Mouse (Mus musculus) megakaryocyte, embryonic 14.5 days (primary cell): ENCODE data around the gene Aldh16a1. TPM values are rescaled to one million over a fixed set of nuclear protein-coding genes. Genes with fewer than 3 reads are reported as not detected.
"Not testable (repeated sequence)": the region's sequence is repeated elsewhere in the genome, so short reads cannot be mapped to it uniquely, and the experiment has no call there.

ENCODE experiments used
- H3K27me3 ChIP-seq: replicated peaks from 2 replicates; pipeline ENCODE3; 2012; ENCODE audit warnings: inconsistent platforms
- H3K36me3 ChIP-seq: replicated peaks from 2 replicates; pipeline ENCODE3; 2012; ENCODE audit warnings: low read length, inconsistent platforms, mixed read lengths
- H3K4me1 ChIP-seq: 2 replicates; pipeline ENCODE4 v1.6.1; 2012; ENCODE audit warnings: inconsistent platforms
- H3K4me3 ChIP-seq: replicated peaks from 2 replicates; pipeline ENCODE3; 2012; ENCODE audit warnings: moderate library complexity, mild to moderate bottlenecking, inconsistent platforms
- H3K9me3 ChIP-seq: 2 replicates; pipeline ENCODE4 v1.6.1; 2012; ENCODE audit warnings: inconsistent platforms
- FLI1 ChIP-seq: IDR thresholded peaks from 2 replicates; pipeline ENCODE4 v1.6.1; 2012; ENCODE audit warnings: low read length, inconsistent platforms, mixed read lengths
- GATA1 ChIP-seq: IDR thresholded peaks from 3 replicates; pipeline ENCODE4 v1.6.1; 2012; ENCODE audit warnings: mixed read lengths, low read length, inconsistent platforms, borderline replicate concordance
- polyA plus RNA-seq: library from polyadenylated mRNA; stranded (reverse); fragments of >175 nt; gene quantifications from 2 replicates; pipeline ENCODE4 v1.2.3, GENCODE M21; 2012; ENCODE audit warnings: low replicate concordance; ENCODE audit not compliant: insufficient read depth

Gene Aldh16a1
- polyA plus RNA-seq, 1 experiment = 76.4 TPM

DNA sequence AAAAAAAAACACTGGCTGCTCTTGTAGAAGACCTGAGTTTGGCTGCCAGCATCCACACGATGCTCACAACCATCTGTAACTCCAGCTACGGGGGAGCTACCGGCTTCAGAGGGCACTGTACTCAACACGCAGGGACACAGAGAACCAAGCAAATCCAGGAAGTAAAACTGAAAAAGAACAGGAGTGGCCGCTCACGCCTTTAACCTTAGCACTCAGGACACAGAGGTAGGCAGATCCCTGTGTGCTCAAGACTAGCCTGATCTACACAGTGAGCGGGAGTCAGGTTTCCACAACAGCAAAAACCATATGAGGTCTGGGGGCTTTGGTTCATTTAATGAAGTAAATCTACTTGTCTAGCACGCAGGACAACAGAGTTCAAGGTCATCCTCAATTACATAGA is 48.9 kb downstream of the Aldh16a1 start:
- H3K4me3 ChIP-seq = no peak overlapping the region
- H3K36me3 ChIP-seq = no peaks in the 10 kb centered on the region
- peaks cover 4% of the 10 kb centered on the region; the same call in 1 of the 2 replicates for H3K9me3 ChIP-seq
- peaks cover 31% of the 10 kb centered on the region for H3K4me1 ChIP-seq
- TF ChIP-seq FLI1 (no peak), GATA1 (no peak)
- peaks cover 65% of the 10 kb centered on the region for H3K27me3 ChIP-seq

DNA sequence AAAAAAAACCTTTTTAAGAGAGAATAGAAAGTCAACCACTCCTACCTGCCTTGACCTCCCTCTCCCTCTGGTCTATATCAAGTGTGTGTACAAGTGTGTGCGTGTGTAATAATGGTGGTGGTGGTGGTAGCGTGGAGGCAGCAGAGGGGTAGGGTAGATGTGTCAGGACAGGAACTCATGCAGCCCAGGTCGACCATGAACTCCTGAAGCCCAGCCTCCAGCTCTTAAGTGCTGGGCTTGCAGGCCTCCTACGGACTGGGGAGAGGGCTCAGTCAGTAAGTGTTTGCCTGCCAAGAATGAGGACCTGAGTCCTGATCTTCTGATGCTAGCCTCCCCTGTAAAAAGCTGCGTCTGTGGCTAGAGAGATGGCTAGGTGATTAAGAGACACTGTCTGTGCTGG is 49.4 kb downstream of the Aldh16a1 start:
- Histone ChIP-seq H3K9me3 (peaks cover 4% of the 10 kb centered on the region; the same call in 1 of the 2 replicates), H3K4me3 (no peak overlapping the region), H3K27me3 (peaks cover 70% of the 10 kb centered on the region), H3K36me3 (no peaks in the 10 kb centered on the region), H3K4me1 (peaks cover 26% of the 10 kb centered on the region)
- TF ChIP-seq GATA1 = no peak
- no peak for TF ChIP-seq FLI1

DNA sequence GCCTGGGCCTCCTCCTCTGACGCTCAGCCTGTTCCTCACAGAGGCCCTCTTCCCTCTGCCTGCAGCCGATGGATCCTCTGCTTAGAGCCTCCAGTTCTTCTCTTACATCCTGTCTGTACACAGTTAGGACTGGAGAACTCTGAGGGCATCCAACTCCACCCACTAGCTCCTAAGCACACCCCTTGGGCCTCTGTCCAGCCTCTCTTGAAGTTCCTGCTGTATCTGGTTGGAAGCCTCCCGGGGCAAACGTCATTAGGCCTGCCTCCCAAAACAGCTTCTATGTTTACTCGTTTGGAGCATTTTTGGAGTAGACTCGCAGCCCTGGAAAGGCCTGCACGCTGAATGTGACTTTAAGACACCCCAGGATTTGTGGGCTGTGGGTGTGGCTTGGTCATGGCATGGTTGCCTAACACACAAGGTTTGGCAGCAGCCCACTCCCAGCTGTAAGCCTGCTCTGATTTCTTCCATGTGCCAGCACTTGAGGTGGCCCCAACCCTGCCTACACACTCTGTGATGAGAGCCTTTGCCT is 50.7 kb downstream of the Aldh16a1 start, which contains the start of gene Fcgrt:
Fcgrt (minus strand) TSS at position 200 of the 529 bp plus-strand sequence.
- TF ChIP-seq FLI1 = no peak
- TF ChIP-seq GATA1 = no peak
- Histone ChIP-seq H3K36me3 (no peaks in the 10 kb centered on the region), H3K4me3 (peak within 1 kb of the TSS; percentile 79), H3K27me3 (peaks cover 65% of the 10 kb centered on the region), H3K4me1 (peaks cover 29% of the 10 kb centered on the region), H3K9me3 (peaks cover 4% of the 10 kb centered on the region; the same call in 1 of the 2 replicates)

DNA sequence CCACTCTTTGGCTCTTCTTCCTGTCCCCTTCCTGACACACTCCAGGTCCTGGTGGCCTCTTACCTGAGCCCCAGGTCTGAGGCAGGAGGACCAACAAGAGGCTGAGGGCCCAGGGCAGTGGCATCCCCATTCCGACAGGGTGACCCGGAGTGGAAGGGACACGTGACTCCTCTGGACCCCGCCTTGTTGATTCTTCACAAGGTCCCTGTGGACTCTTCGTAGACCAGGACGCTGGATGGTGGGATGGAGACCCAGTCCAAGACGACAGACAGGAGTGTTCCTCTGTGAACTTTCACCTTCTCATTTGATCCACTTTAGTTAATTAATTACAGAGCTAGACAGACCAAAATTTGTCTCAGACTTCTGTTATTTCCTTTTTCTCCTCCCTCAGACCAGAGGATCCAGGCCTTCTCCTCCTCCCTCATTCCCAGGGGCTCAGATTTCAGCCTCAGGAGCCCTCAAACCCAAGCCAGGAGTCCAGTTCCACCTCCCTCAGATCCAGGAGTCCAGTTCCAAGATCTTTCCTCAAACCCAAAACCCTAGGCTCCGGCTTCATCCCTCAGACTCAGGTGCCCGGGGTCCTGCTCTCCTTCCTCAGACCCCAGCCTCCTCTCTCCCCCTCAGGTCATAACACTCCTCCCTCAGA is 51.3 kb downstream of the Aldh16a1 start:
- Histone ChIP-seq H3K4me3 (peak overlapping the region; percentile 79), H3K27me3 (peaks cover 62% of the 10 kb centered on the region), H3K36me3 (no peaks in the 10 kb centered on the region), H3K9me3 (peaks cover 4% of the 10 kb centered on the region; the same call in 1 of the 2 replicates), H3K4me1 (peaks cover 35% of the 10 kb centered on the region)
- TF ChIP-seq GATA1 (no peak), FLI1 (no peak)

DNA sequence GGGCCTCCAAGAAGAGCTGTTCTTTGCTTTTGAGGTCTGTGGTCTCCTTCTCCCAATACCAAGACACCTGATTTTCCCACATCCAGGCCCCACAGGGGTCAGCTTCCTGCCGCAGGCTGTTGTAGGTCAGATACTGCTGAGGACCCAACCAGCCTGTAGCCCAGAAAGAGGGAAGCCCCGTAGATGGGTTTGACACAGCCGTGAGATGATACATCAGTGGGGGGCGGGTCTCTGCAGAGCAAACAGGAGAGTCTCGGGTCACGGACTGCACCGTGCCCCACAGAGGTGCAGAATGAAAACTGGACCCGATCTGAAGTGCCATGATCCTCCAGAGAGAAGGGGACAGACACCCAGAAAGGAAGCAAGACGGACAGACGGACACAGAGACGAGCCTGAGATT is 51.9 kb downstream of the Aldh16a1 start:
- H3K9me3 ChIP-seq = peaks cover 4% of the 10 kb centered on the region; the same call in 1 of the 2 replicates
- H3K36me3 ChIP-seq = no peaks in the 10 kb centered on the region
- TF ChIP-seq GATA1 (no peak), FLI1 (no peak)
- H3K4me3 ChIP-seq = no peak overlapping the region
- peaks cover 61% of the 10 kb centered on the region for H3K27me3 ChIP-seq
- H3K4me1 ChIP-seq = peaks cover 42% of the 10 kb centered on the region

DNA sequence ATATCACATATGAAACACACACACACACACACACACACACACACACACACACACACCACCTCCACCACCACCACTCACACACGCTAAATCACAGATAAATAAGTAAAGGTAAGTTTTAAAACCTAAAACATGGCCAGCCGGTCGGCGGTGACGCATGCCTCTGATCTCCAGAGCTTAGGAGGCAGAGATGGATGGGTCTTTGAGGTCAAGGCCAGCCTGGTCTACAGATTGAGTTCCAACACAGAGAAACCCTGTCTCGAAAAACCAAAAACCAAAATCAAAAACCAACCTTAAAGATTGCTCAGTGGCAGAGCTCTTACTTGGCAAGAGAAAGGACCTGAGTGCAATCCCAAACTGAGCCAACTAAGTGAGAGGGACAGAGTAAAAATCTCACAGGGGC is 54.3 kb downstream of the Aldh16a1 start:
- H3K4me1 ChIP-seq = peaks cover 45% of the 10 kb centered on the region
- TF ChIP-seq GATA1 (no peak), FLI1 (no peak)
- H3K36me3 ChIP-seq = no peaks in the 10 kb centered on the region
- H3K4me3 ChIP-seq = no peak overlapping the region
- peaks cover 53% of the 10 kb centered on the region for H3K27me3 ChIP-seq
- no peaks in the 10 kb centered on the region for H3K9me3 ChIP-seq

DNA sequence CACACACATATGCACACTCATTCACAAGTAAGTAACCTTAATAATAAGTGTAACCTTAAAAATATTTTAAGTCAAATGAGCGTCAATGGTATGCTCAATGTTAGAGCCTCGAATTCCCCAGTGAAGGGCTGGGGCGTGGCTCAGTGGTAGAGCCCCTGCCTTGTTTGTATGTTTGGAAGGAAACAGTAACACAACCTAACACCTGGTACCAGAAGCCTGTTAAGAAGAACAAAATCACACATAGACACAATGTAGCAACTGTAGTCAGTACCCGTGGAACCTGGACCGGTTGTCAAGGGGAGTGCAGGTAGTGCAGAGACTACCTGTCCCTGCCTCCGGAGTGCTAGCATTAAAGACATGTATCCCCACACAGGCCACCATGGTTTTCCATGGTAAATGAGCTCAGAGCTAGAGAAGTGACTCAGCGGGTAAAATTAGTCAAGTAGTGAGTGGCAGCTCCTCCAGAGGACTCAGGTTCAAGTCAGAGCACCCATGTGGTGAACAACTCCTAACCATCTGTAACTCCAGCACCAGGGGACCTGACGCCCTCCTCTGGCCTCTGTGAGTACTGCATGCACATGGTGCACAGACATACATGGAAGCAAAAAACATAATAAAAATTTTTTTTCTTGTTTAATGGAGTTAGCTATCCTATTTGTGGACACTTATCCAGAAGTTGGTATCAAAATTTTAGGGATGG is 55.7 kb downstream of the Aldh16a1 start:
- TF ChIP-seq FLI1 = no peak
- no peak for TF ChIP-seq GATA1
- Histone ChIP-seq H3K36me3 (no peaks in the 10 kb centered on the region), H3K27me3 (peaks cover 51% of the 10 kb centered on the region), H3K9me3 (no peaks in the 10 kb centered on the region), H3K4me3 (no peak overlapping the region), H3K4me1 (peaks cover 52% of the 10 kb centered on the region)

DNA sequence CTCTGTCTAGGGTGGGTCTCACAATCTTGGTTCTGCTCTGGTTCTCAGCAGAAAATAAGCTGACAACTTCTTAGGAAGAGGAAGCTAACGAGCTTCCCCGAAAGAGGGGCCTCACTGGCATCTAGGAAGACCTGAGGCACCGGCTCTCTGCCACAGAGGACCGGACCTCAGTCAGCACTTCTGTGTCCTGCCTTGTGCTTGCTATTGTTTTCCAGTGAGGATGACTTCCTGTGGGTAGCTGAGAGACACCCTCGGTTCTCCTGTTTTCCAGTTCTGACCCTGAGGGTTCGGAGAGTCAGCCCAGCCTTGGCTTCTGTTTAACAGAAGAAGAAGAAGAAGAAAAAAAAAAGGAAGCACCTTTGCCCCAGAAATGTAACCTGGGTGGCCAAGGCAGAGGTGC is 56.9 kb downstream of the Aldh16a1 start:
- TF ChIP-seq FLI1 (no peak), GATA1 (no peak)
- peak overlapping the region; percentile 54 for H3K4me3 ChIP-seq
- no peaks in the 10 kb centered on the region for H3K36me3 ChIP-seq
- no peaks in the 10 kb centered on the region for H3K9me3 ChIP-seq
- peaks cover 45% of the 10 kb centered on the region for H3K27me3 ChIP-seq
- peaks cover 53% of the 10 kb centered on the region for H3K4me1 ChIP-seq

DNA sequence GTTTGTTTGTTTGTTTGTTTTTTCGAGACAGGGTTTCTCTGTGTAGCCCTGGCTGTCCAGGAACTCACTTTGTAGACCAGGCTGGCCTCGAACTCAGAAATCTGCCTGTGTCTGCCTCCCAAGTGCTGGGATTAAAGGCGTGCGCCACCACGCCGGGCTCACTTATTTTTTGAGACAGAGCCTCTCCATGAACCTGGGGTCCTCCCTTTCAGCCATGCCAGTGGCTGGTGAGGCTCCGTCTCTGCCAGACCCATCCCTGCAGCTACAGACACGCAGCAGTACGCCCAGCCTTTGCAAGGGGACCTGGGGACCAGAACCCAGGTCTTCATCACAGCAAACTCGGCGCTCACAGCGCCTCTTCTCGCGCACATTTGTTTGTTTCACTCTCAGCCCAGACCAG is 58.4 kb downstream of the Aldh16a1 start:
- Histone ChIP-seq H3K27me3 (peaks cover 46% of the 10 kb centered on the region), H3K4me1 (peaks cover 64% of the 10 kb centered on the region)
- H3K36me3 ChIP-seq, H3K9me3 ChIP-seq, H3K4me3 ChIP-seq: not testable (repeated sequence)

DNA sequence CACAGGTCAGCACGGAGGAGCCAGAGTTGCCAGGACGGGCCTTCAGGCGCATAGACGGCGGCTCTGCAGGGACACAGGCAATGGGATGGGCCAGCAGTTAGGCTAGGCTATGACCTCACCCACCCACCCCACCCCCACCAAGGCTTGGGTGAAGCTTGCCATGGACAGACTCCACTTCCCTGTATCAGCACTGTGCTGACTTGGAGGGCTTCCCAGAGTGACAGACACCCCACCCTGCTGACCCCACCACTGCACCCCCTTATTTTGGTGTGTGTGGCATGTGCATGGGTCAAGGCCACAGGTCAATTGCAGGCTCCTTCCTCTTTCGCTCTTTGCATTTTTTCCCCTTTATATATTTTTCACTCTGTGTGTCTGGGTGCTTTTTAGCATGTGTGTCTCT is 59.0 kb downstream of the Aldh16a1 start:
- peaks cover 70% of the 10 kb centered on the region for H3K4me1 ChIP-seq

More for the DNA sequence above, 59.0 kb downstream of the Aldh16a1 start:
- Histone ChIP-seq H3K4me3 (no peak overlapping the region), H3K27me3 (peaks cover 48% of the 10 kb centered on the region), H3K9me3 (no peaks in the 10 kb centered on the region), H3K36me3 (no peaks in the 10 kb centered on the region)
- TF ChIP-seq GATA1 = no peak
- no peak for TF ChIP-seq FLI1
